Mouse (Mus musculus): Measurements from ENCODE around the gene Fam189a2.

- TF ChIP-seq CTCF (IDR thresholded peaks at IDR 0.05; ENCODE audit: low read depth, low read length) (no peak), GATA2 (IDR thresholded peaks at IDR 0.05; ENCODE audit: borderline replicate concordance, low read depth, low read length) (no peak), TAL1 (conservative IDR thresholded peaks at IDR 0.05; ENCODE audit: low read depth, low read length) (no peak), GATA1 (IDR thresholded peaks at IDR 0.05; ENCODE audit: borderline replicate concordance, low read length) (no peak)
Measured at GRCm38 (mm10) chr19:24019609-24020008, 11.2 kb downstream of the Fam189a2 start.
